Mouse (Mus musculus) naive thymus-derived CD4-positive, alpha-beta T cell, adult 2 months (primary cell): Measurements from ENCODE around the gene Rhbdl1.
A peak's percentile ranks its signal among the peaks of the same experiment; 100 is the strongest.

Experiments used
- DNase-seq: peaks from one replicate; pipeline ENCODE4 v3.0.0-alpha.2; 2011; ENCODE audit warnings: low read depth

Gene Rhbdl1

GRCm38 (mm10) chr17:25792615-25793014 lies 44.5 kb downstream of the Rhbdl1 start, which contains the start of gene Fam173a:
TSS of gene Fam173a (minus strand) at chr17:25792901.
- peak; percentile 89 for DNase-seq

- peak; percentile 92 for DNase-seq
Measured at GRCm38 (mm10) chr17:25791843-25792527, 45.1 kb downstream of the Rhbdl1 start.

- DNase-seq = no peak
Measured at GRCm38 (mm10) chr17:25791320-25791842, 45.7 kb downstream of the Rhbdl1 start.

- DNase-seq = no peak
Measured at GRCm38 (mm10) chr17:25786781-25787504, 50.2 kb downstream of the Rhbdl1 start.

GRCm38 (mm10) chr17:25786280-25786679 lies 50.8 kb downstream of the Rhbdl1 start, which contains the start of gene Ccdc78:
TSS of gene Ccdc78 (plus strand) at chr17:25786580.
- no peak for DNase-seq

GRCm38 (mm10) chr17:25785281-25785745 lies 51.8 kb downstream of the Rhbdl1 start, which contains the start of gene Haghl:
TSS of gene Haghl (minus strand) at chr17:25785673.
- peak; percentile 99 for DNase-seq
